Mouse (Mus musculus): Measurements from ENCODE around the gene Celf5. TPM values are rescaled to one million over a fixed set of nuclear protein-coding genes. Genes with fewer than 3 reads are reported as not detected.
A peak's percentile ranks its signal among the peaks of the same experiment; 100 is the strongest.

The Celf5 gene
- polyA plus RNA-seq, 1 experiment from 2014 or later, result 1.6 TPM

DNA sequence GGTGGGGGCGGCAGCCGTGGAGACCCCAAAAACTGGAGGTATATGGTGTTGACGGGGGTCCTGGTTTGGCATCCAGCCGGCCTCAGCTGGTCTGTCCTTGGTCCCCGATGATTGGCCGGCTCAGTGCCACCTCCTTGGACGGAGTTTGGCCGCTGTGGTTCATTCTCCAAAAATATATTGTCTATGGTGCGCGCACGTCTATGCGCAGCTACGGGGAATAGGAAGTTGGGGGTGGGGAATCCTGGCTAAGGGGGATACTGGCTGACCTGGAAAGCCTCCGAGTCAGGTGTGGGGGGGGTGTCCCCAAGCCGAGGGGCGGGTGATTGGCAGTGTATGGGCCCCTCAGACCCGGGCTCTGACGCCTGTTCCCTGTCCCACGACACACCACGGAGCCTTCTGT is 22.0 kb downstream of the Celf5 start:
- Histone ChIP-seq H3K4me2 (replicated peaks) (no peak overlapping the region), H3K36me3 (no peaks in the 10 kb centered on the region), H3K4me3 (replicated peaks) (no peak overlapping the region), H3K9ac (no peak overlapping the region), H3K4me1 (peaks cover 19% of the 10 kb centered on the region), H3K27me3 (peaks cover 97% of the 10 kb centered on the region), H3K9me3 (replicated peaks) (no peaks in the 10 kb centered on the region), H3K27ac (replicated peaks) (no peak overlapping the region)
- WGBS, result 25% methylated on average over 20 of the region's 20 CpGs
- no peak for ATAC-seq (ENCODE audit: insufficient number of reproducible peaks, low FRiP score, low TSS enrichment, low read depth)

DNA sequence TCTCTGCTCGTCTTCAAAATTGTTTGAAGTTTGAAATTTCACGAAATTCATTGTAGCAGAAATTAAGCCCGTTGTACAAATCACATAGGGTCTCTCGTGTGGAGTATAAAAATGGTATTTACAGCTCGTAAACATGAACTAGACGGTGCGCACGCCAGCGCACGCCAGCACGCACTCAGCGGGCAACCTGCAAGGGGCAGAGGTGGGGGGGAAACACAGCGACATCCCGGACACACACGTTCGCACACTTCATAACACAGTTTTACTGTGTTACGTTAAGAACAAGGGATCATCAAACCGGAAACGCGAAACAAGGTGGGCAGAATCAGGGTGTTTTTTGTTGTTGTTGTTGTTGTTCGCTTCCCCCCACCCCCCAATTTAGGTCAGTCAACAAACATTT is 23.1 kb downstream of the Celf5 start:
- Histone ChIP-seq H3K9ac (no peak overlapping the region), H3K4me1 (peaks cover 13% of the 10 kb centered on the region), H3K27me3 (peaks cover 97% of the 10 kb centered on the region), H3K9me3 (replicated peaks) (no peaks in the 10 kb centered on the region), H3K4me3 (replicated peaks) (no peak overlapping the region), H3K27ac (replicated peaks) (no peak overlapping the region), H3K36me3 (no peaks in the 10 kb centered on the region), H3K4me2 (replicated peaks) (no peak overlapping the region)
- 69% methylated on average over 21 of the region's 21 CpGs for WGBS
- no peak for ATAC-seq (ENCODE audit: insufficient number of reproducible peaks, low FRiP score, low TSS enrichment, low read depth)

DNA sequence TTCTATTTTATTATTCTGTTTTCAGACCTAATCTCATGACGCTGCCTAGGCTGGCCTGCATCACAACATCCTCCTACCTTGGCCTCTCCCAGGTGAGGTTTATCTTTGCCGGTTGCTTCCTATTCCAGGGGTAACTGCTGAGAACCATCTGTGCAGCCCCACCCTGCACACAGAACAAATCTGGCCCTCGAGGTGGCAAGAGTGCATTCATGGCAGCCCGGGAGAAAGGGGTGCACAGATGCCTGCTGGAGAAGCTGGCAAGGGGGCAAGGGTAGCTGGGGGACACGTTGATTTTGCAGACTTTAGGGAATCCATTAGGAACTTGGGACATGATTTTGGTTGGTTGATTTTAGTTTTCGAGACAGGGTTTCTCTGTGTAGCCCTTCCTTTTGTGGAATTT is 24.2 kb downstream of the Celf5 start:
- H3K9me3 ChIP-seq (replicated peaks), result no peaks in the 10 kb centered on the region
- H3K9ac ChIP-seq, result no peak overlapping the region
- no peak for ATAC-seq (ENCODE audit: insufficient number of reproducible peaks, low FRiP score, low TSS enrichment, low read depth)
- no peak overlapping the region for H3K4me2 ChIP-seq (replicated peaks)
- H3K36me3 ChIP-seq, result no peaks in the 10 kb centered on the region
- H3K4me1 ChIP-seq, result peaks cover 8% of the 10 kb centered on the region
- H3K4me3 ChIP-seq (replicated peaks), result no peak overlapping the region
- WGBS, result 75% methylated on average over 6 of the region's 6 CpGs
- peaks cover 96% of the 10 kb centered on the region for H3K27me3 ChIP-seq
- no peak overlapping the region for H3K27ac ChIP-seq (replicated peaks)

DNA sequence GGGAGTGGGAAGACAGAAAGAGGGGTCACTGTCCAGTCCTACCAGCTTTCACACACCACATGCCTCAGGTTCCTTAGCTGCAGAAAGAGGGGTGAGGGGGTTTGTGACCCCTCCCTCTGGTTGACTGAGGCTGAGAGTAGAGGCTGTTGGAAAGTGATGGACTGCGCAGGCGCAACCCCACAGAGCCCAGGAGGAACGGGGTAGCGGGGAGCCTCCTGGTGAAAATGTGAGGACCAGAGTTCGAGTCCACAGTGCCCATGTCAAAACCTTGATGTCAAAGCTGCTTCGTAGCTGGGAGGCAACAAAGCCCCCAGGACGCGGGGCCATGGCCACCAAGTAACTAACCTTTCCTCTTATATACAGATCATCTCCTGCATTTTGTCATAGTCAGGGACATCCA is 24.9 kb downstream of the Celf5 start:
- 81% methylated on average over 8 of the region's 8 CpGs for WGBS

GRCm38 (mm10) chr10:81456983-81457563 is 25.4 kb downstream of the Celf5 start:
- WGBS, result 42% methylated on average over 12 of the region's 12 CpGs
- Histone ChIP-seq H3K4me1 (peaks cover 11% of the 10 kb centered on the region), H3K9ac (no peak overlapping the region), H3K4me2 (replicated peaks) (no peak overlapping the region), H3K4me3 (replicated peaks) (no peak overlapping the region), H3K27ac (replicated peaks) (no peak overlapping the region), H3K9me3 (replicated peaks) (no peaks in the 10 kb centered on the region), H3K36me3 (no peaks in the 10 kb centered on the region), H3K27me3 (peaks cover 96% of the 10 kb centered on the region)
- no peak for ATAC-seq (ENCODE audit: insufficient number of reproducible peaks, low FRiP score, low TSS enrichment, low read depth)

More for the DNA sequence above, 24.9 kb downstream of the Celf5 start:
- no peaks in the 10 kb centered on the region for H3K36me3 ChIP-seq
- no peak overlapping the region for H3K4me2 ChIP-seq (replicated peaks)
- no peaks in the 10 kb centered on the region for H3K9me3 ChIP-seq (replicated peaks)
- H3K4me1 ChIP-seq, result peaks cover 11% of the 10 kb centered on the region
- no peak overlapping the region for H3K9ac ChIP-seq
- H3K27me3 ChIP-seq, result peaks cover 96% of the 10 kb centered on the region
- no peak overlapping the region for H3K4me3 ChIP-seq (replicated peaks)
- no peak overlapping the region for H3K27ac ChIP-seq (replicated peaks)
- ATAC-seq (ENCODE audit: insufficient number of reproducible peaks, low FRiP score, low TSS enrichment, low read depth), result no peak

- Histone ChIP-seq H3K36me3 (no peaks in the 10 kb centered on the region), H3K27me3 (peaks cover 96% of the 10 kb centered on the region), H3K4me2 (replicated peaks) (no peak within 1 kb of the TSS), H3K27ac (replicated peaks) (no peak within 1 kb of the TSS), H3K4me1 (peaks cover 10% of the 10 kb centered on the region), H3K4me3 (replicated peaks) (no peak within 1 kb of the TSS), H3K9ac (no peak within 1 kb of the TSS), H3K9me3 (replicated peaks) (no peaks in the 10 kb centered on the region)
- 56% methylated on average over 28 of the region's 28 CpGs for WGBS
- ATAC-seq (ENCODE audit: insufficient number of reproducible peaks, low FRiP score, low TSS enrichment, low read depth), result no peak
Measured at GRCm38 (mm10) chr10:81455181-81455895, 27.2 kb downstream of the Celf5 start, which contains the start of gene Nfic. TSS of gene Nfic (minus strand) at chr10:81455635.

DNA sequence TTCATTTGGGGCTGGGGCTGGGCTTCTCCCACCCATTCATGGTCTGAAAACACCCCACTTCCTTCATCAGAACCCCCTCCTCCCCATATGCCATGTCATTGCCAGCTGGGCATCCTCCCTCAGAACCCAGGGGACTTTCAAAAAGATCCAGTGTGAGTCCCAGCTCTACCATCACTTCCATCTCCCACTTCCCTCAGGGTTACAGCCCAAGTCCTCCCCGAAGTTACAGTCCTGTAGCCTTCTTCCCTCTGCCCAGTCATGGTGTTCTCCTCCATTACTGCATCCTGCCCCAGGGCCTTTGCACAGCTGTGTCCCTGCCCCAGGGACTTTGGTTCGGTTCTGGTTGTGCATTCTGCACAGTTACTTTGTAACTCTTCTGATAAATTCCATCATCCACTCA is 28.4 kb downstream of the Celf5 start:
- WGBS, result 63% methylated on average over 2 of the region's 2 CpGs
- no peak overlapping the region for H3K9ac ChIP-seq
- no peak for ATAC-seq (ENCODE audit: insufficient number of reproducible peaks, low FRiP score, low TSS enrichment, low read depth)
- H3K36me3 ChIP-seq, result no peaks in the 10 kb centered on the region
- H3K9me3 ChIP-seq (replicated peaks), result no peaks in the 10 kb centered on the region
- no peak overlapping the region for H3K4me2 ChIP-seq (replicated peaks)
- H3K27ac ChIP-seq (replicated peaks), result no peak overlapping the region
- peaks cover 10% of the 10 kb centered on the region for H3K4me1 ChIP-seq
- H3K4me3 ChIP-seq (replicated peaks), result no peak overlapping the region
- H3K27me3 ChIP-seq, result peaks cover 89% of the 10 kb centered on the region

DNA sequence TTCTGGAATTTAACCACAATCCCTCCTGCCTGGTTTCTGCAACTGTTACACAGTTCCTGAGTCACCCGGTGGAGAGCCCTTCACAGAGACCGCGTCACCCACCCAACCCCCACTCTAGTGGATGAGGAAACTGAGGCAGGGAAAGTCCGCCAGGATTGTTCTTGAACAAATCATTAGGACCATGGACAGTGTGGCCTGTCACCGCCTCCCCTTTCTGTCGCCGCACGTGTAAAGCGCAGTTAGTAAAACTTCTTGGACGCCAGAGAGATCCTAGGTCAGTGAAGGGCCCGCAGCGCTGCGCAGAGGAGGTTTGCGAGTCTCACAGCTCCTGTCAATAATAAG is 29.6 kb downstream of the Celf5 start:
- H3K4me1 ChIP-seq, result peaks cover 10% of the 10 kb centered on the region
- ATAC-seq (ENCODE audit: insufficient number of reproducible peaks, low FRiP score, low TSS enrichment, low read depth), result no peak
- peak overlapping the region; percentile 12; the same call in 1 of the 2 replicates for H3K4me3 ChIP-seq (replicated peaks)
- H3K9me3 ChIP-seq (replicated peaks), result no peaks in the 10 kb centered on the region
- no peaks in the 10 kb centered on the region for H3K36me3 ChIP-seq
- WGBS, result 3% methylated on average over 14 of the region's 14 CpGs
- H3K27me3 ChIP-seq, result peaks cover 90% of the 10 kb centered on the region
- no peak overlapping the region for H3K27ac ChIP-seq (replicated peaks)
- no peak overlapping the region for H3K4me2 ChIP-seq (replicated peaks)
- H3K9ac ChIP-seq, result no peak overlapping the region

GRCm38 (mm10) chr10:81452237-81452946 is 30.1 kb downstream of the Celf5 start:
- peak overlapping the region; percentile 12 for H3K4me3 ChIP-seq (replicated peaks)
- H3K27me3 ChIP-seq, result peaks cover 84% of the 10 kb centered on the region
- no peak for ATAC-seq (ENCODE audit: insufficient number of reproducible peaks, low FRiP score, low TSS enrichment, low read depth)
- WGBS, result 5% methylated on average over 36 of the region's 36 CpGs
- peaks cover 10% of the 10 kb centered on the region for H3K4me1 ChIP-seq
- H3K27ac ChIP-seq (replicated peaks), result no peak overlapping the region
- H3K9me3 ChIP-seq (replicated peaks), result no peaks in the 10 kb centered on the region
- H3K9ac ChIP-seq, result no peak overlapping the region
- H3K36me3 ChIP-seq, result no peaks in the 10 kb centered on the region
- H3K4me2 ChIP-seq (replicated peaks), result no peak overlapping the region; the same call in 1 of the 2 replicates

GRCm38 (mm10) chr10:81451365-81451745 is 31.2 kb downstream of the Celf5 start:
- no peak overlapping the region for H3K4me3 ChIP-seq (replicated peaks)
- H3K36me3 ChIP-seq, result no peaks in the 10 kb centered on the region
- 54% methylated on average over 6 of the region's 6 CpGs for WGBS
- ATAC-seq (ENCODE audit: insufficient number of reproducible peaks, low FRiP score, low TSS enrichment, low read depth), result no peak
- no peak overlapping the region for H3K4me2 ChIP-seq (replicated peaks)
- peaks cover 10% of the 10 kb centered on the region for H3K4me1 ChIP-seq
- H3K27me3 ChIP-seq, result peaks cover 74% of the 10 kb centered on the region
- H3K9ac ChIP-seq, result no peak overlapping the region
- H3K27ac ChIP-seq (replicated peaks), result no peak overlapping the region
- no peaks in the 10 kb centered on the region for H3K9me3 ChIP-seq (replicated peaks)

- 49% methylated on average over 9 of the region's 9 CpGs for WGBS
Measured at GRCm38 (mm10) chr10:81450641-81451364, 31.7 kb downstream of the Celf5 start.

More at GRCm38 (mm10) chr10:81450641-81451364, 31.7 kb downstream of the Celf5 start:
- no peak overlapping the region for H3K4me3 ChIP-seq (replicated peaks)
- ATAC-seq (ENCODE audit: insufficient number of reproducible peaks, low FRiP score, low TSS enrichment, low read depth), result no peak
- H3K9me3 ChIP-seq (replicated peaks), result no peaks in the 10 kb centered on the region
- no peaks in the 10 kb centered on the region for H3K36me3 ChIP-seq
- peaks cover 70% of the 10 kb centered on the region for H3K27me3 ChIP-seq
- peaks cover 10% of the 10 kb centered on the region for H3K4me1 ChIP-seq
- H3K9ac ChIP-seq, result no peak overlapping the region; the same call in 1 of the 2 replicates
- H3K27ac ChIP-seq (replicated peaks), result no peak overlapping the region
- H3K4me2 ChIP-seq (replicated peaks), result no peak overlapping the region
